Mouse (Mus musculus): Measurements from ENCODE around the gene Fam20b. TPM values are rescaled to one million over a fixed set of nuclear protein-coding genes. Genes with fewer than 3 reads are reported as not detected.

Fam20b gene
- polyA plus RNA-seq, 1 experiment from 2014 or later, result 30.5 TPM

GRCm38 (mm10) chr1:156732996-156733395 lies 14.1 kb upstream of the Fam20b start:
- Histone ChIP-seq H3K4me3 (replicated peaks; ENCODE audit: low read depth, low read length) (no peak overlapping the region), H3K9ac (ENCODE audit: low read depth, low read length) (no peak overlapping the region), H3K4me2 (ENCODE audit: low read length) (no peak overlapping the region), H3K27me3 (ENCODE audit: insufficient read depth, low read length) (no peaks in the 10 kb centered on the region), H3K9me3 (replicated peaks; ENCODE audit: low read length) (no peaks in the 10 kb centered on the region), H3K27ac (no peak overlapping the region), H3K36me3 (ENCODE audit: insufficient read depth, low read length) (no peaks in the 10 kb centered on the region), H3K4me1 (replicated peaks; ENCODE audit: insufficient read depth, low read length) (no peaks in the 10 kb centered on the region)
- 91% methylated on average over 5 of the region's 5 CpGs for WGBS
- DNase-seq (ENCODE audit: low spot score) (no peak), ATAC-seq (replicated peaks; ENCODE audit: low FRiP score, low read depth) (no peak)
- TF ChIP-seq CTCF (IDR thresholded peaks at IDR 0.05; ENCODE audit: low read depth), result no peak

GRCm38 (mm10) chr1:156730802-156731201 lies 11.9 kb upstream of the Fam20b start:
- H3K9ac ChIP-seq (ENCODE audit: low read depth, low read length), result no peak overlapping the region
- TF ChIP-seq CTCF (IDR thresholded peaks at IDR 0.05; ENCODE audit: low read depth), result peak; percentile 53
- H3K36me3 ChIP-seq (ENCODE audit: insufficient read depth, low read length), result no peaks in the 10 kb centered on the region
- no peaks in the 10 kb centered on the region for H3K4me1 ChIP-seq (replicated peaks; ENCODE audit: insufficient read depth, low read length)
- WGBS, result 64% methylated on average over 9 of the region's 9 CpGs
- no peaks in the 10 kb centered on the region for H3K9me3 ChIP-seq (replicated peaks; ENCODE audit: low read length)
- no peak overlapping the region for H3K4me3 ChIP-seq (replicated peaks; ENCODE audit: low read depth, low read length)
- H3K4me2 ChIP-seq (ENCODE audit: low read length), result no peak overlapping the region
- H3K27ac ChIP-seq, result no peak overlapping the region
- ATAC-seq (replicated peaks; ENCODE audit: low FRiP score, low read depth) (no peak), DNase-seq (ENCODE audit: low spot score) (no peak)
- no peaks in the 10 kb centered on the region for H3K27me3 ChIP-seq (ENCODE audit: insufficient read depth, low read length)

- TF ChIP-seq CTCF (IDR thresholded peaks at IDR 0.05; ENCODE audit: low read depth), result no peak
- Histone ChIP-seq H3K27me3 (ENCODE audit: insufficient read depth, low read length) (no peaks in the 10 kb centered on the region), H3K4me1 (replicated peaks; ENCODE audit: insufficient read depth, low read length) (no peaks in the 10 kb centered on the region), H3K9me3 (replicated peaks; ENCODE audit: low read length) (no peaks in the 10 kb centered on the region), H3K9ac (ENCODE audit: low read depth, low read length) (no peak overlapping the region), H3K4me3 (replicated peaks; ENCODE audit: low read depth, low read length) (no peak overlapping the region), H3K36me3 (ENCODE audit: insufficient read depth, low read length) (no peaks in the 10 kb centered on the region), H3K27ac (no peak overlapping the region), H3K4me2 (ENCODE audit: low read length) (no peak overlapping the region)
- DNase-seq (ENCODE audit: low spot score), result no peak
- ATAC-seq (replicated peaks; ENCODE audit: low FRiP score, low read depth), result no peak
- 75% methylated on average over 12 of the region's 14 CpGs for WGBS
Observed at GRCm38 (mm10) chr1:156727234-156728108, 8.6 kb upstream of the Fam20b start.

GRCm38 (mm10) chr1:156722089-156722488 lies 3.2 kb upstream of the Fam20b start:
- Histone ChIP-seq H3K36me3 (ENCODE audit: insufficient read depth, low read length) (no peaks in the 10 kb centered on the region), H3K27ac (no peak overlapping the region), H3K9ac (ENCODE audit: low read depth, low read length) (no peak overlapping the region), H3K27me3 (ENCODE audit: insufficient read depth, low read length) (no peaks in the 10 kb centered on the region), H3K4me2 (ENCODE audit: low read length) (no peak overlapping the region), H3K4me3 (replicated peaks; ENCODE audit: low read depth, low read length) (no peak overlapping the region), H3K9me3 (replicated peaks; ENCODE audit: low read length) (no peaks in the 10 kb centered on the region), H3K4me1 (replicated peaks; ENCODE audit: insufficient read depth, low read length) (no peaks in the 10 kb centered on the region)
- TF ChIP-seq CTCF (IDR thresholded peaks at IDR 0.05; ENCODE audit: low read depth), result no peak
- ATAC-seq (replicated peaks; ENCODE audit: low FRiP score, low read depth) (no peak), DNase-seq (ENCODE audit: low spot score) (no peak)
- 49% methylated on average over 6 of the region's 6 CpGs for WGBS

- no peak for TF ChIP-seq CTCF (IDR thresholded peaks at IDR 0.05; ENCODE audit: low read depth)
- H3K4me2 ChIP-seq (ENCODE audit: low read length), result no peak overlapping the region
- H3K27ac ChIP-seq, result no peak overlapping the region
- no peak overlapping the region for H3K4me3 ChIP-seq (replicated peaks; ENCODE audit: low read depth, low read length)
- 66% methylated on average over 4 of the region's 4 CpGs for WGBS
- no peak overlapping the region for H3K9ac ChIP-seq (ENCODE audit: low read depth, low read length)
- H3K9me3 ChIP-seq (replicated peaks; ENCODE audit: low read length), result no peaks in the 10 kb centered on the region
- ATAC-seq (replicated peaks; ENCODE audit: low FRiP score, low read depth), result no peak
- no peaks in the 10 kb centered on the region for H3K36me3 ChIP-seq (ENCODE audit: insufficient read depth, low read length)
- H3K4me1 ChIP-seq (replicated peaks; ENCODE audit: insufficient read depth, low read length), result no peaks in the 10 kb centered on the region
- no peaks in the 10 kb centered on the region for H3K27me3 ChIP-seq (ENCODE audit: insufficient read depth, low read length)
- no peak for DNase-seq (ENCODE audit: low spot score)
Observed at GRCm38 (mm10) chr1:156720046-156720445, 1.2 kb upstream of the Fam20b start.

GRCm38 (mm10) chr1:156718286-156718949 lies 468 bp downstream of the Fam20b start:
- DNase-seq (ENCODE audit: low spot score) (peak; percentile 66), ATAC-seq (replicated peaks; ENCODE audit: low FRiP score, low read depth) (peak; percentile 85)
- Histone ChIP-seq H3K9ac (ENCODE audit: low read depth, low read length) (peak overlapping the region; percentile 92), H3K4me3 (replicated peaks; ENCODE audit: low read depth, low read length) (peak overlapping the region; percentile 94), H3K27me3 (ENCODE audit: insufficient read depth, low read length) (no peaks in the 10 kb centered on the region), H3K4me1 (replicated peaks; ENCODE audit: insufficient read depth, low read length) (no peaks in the 10 kb centered on the region), H3K27ac (peak overlapping the region; percentile 98), H3K4me2 (ENCODE audit: low read length) (peak overlapping the region; percentile 79), H3K36me3 (ENCODE audit: insufficient read depth, low read length) (0 out of 2 replicates have a peak, but pooled peaks cover 4% of the 10 kb centered on the region), H3K9me3 (replicated peaks; ENCODE audit: low read length) (no peaks in the 10 kb centered on the region)
- TF ChIP-seq CTCF (IDR thresholded peaks at IDR 0.05; ENCODE audit: low read depth), result peak; percentile 36; the same call in 1 of the 2 replicates
- under 1% methylated on average over 60 of the region's 73 CpGs for WGBS
